Comparison of ENCODE assay signal across 7 mouse cellular contexts in the genomic region with DNA sequence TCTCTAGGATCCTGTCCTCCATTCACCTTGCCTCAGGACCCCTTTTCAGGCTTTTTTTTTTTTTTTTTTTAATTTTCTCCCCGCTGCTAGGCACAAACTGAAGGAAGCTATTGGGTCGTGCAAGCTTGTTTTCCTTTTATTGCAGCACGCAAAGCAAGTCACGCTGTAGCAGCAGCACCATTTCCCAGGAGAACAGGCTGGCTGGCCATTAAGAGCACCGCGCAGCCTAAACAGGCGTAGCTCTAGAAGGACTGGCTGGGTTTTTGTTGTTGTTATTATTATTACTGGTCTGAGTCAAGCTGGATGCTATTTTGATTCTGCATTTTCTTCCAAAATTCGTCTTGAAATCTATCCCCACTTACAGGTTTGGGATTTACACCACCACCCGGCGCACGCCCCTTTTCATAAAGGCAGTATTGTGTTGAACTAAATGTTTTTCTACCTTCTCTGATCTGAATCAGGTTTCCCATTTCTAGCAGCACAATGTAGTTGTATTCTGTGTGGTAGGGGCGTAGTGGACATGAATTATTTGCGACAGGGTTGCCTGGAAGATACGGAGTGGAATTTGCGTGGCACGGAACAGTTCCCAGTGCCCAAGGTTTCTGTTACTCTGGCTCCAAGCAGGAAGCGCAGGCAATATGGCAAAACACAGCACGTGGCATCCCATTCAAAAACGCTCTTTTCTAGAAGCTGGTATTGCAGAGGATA.
DNase-seq lines count a peak whose midpoint lies in the region; ATAC-seq lines count a peak whose summit lies in the region.

No protein-coding gene starts in this region.

- H3K27me3 ChIP-seq in embryonic facial prominence, embryonic 11.5 days (ENCODE audit: control insufficient read depth, insufficient read depth, low read length): no peaks in the 10 kb centered on the region
- H3K27me3 ChIP-seq in limb, embryonic 13.5 days: no peaks in the 10 kb centered on the region
- no peaks in the 10 kb centered on the region for H3K27me3 ChIP-seq in midbrain, embryonic 16.5 days (ENCODE audit: control insufficient read depth, insufficient read depth, low read depth, low read length)

- DNase-seq in adrenal gland, postnatal 14 days: peak; percentile 92
- peak; percentile 92 for DNase-seq in embryonic facial prominence, embryonic 11.5 days (ENCODE audit: low spot score)
- peak; percentile 93 to 98 for DNase-seq in heart, adult 18-20 months
- peak; percentile 89 to 92 for DNase-seq in kidney, adult 8-10 months
- DNase-seq in spleen, postnatal 10 days (ENCODE audit: low spot score in 2 of 2): peak; percentile 87 to 88

- peak overlapping the region; percentile 66 for H3K27ac ChIP-seq in embryonic facial prominence, embryonic 11.5 days (replicated peaks; ENCODE audit: low read depth, low read length)
- peak overlapping the region; percentile 90 for H3K27ac ChIP-seq in limb, embryonic 13.5 days
- peak overlapping the region; percentile 97 for H3K27ac ChIP-seq in midbrain, embryonic 16.5 days (ENCODE audit: low read length)

- H3K9me3 ChIP-seq in embryonic facial prominence, embryonic 11.5 days (replicated peaks; ENCODE audit: control insufficient read depth, low read length): no peaks in the 10 kb centered on the region
- H3K9me3 ChIP-seq in limb, embryonic 13.5 days: no peaks in the 10 kb centered on the region
- no peaks in the 10 kb centered on the region for H3K9me3 ChIP-seq in midbrain, embryonic 16.5 days (replicated peaks; ENCODE audit: control insufficient read depth, low read length, poor library complexity, severe bottlenecking)

- peaks cover 5% of the 10 kb centered on the region for H3K4me1 ChIP-seq in embryonic facial prominence, embryonic 11.5 days (ENCODE audit: control insufficient read depth, insufficient read depth, low read length)
- H3K4me1 ChIP-seq in limb, embryonic 13.5 days: peaks cover 61% of the 10 kb centered on the region
- peaks cover 33% of the 10 kb centered on the region for H3K4me1 ChIP-seq in midbrain, embryonic 16.5 days (ENCODE audit: control insufficient read depth, insufficient read depth, low read length)

- H3K36me3 ChIP-seq in embryonic facial prominence, embryonic 11.5 days (replicated peaks; ENCODE audit: control insufficient read depth, insufficient read depth, low read depth, low read length): no peaks in the 10 kb centered on the region
- H3K36me3 ChIP-seq in limb, embryonic 13.5 days: no peaks in the 10 kb centered on the region
- H3K36me3 ChIP-seq in midbrain, embryonic 16.5 days (ENCODE audit: control insufficient read depth, insufficient read depth, low read length): no peaks in the 10 kb centered on the region

- peak overlapping the region; percentile 65 for H3K4me3 ChIP-seq in embryonic facial prominence, embryonic 11.5 days (ENCODE audit: low read depth, low read length)
- H3K4me3 ChIP-seq in limb, embryonic 13.5 days: peak overlapping the region; percentile 63
- peak overlapping the region; percentile 55 for H3K4me3 ChIP-seq in midbrain, embryonic 16.5 days (ENCODE audit: low read depth, low read length)

- WGBS in embryonic facial prominence, embryonic 11.5 days: 2% methylated on average over 19 of the region's 19 CpGs
- WGBS in limb, embryonic 13.5 days: 2% methylated on average over 19 of the region's 19 CpGs
- WGBS in midbrain, embryonic 16.5 days: under 1% methylated on average over 19 of the region's 19 CpGs

- H3K9ac ChIP-seq in embryonic facial prominence, embryonic 11.5 days (replicated peaks; ENCODE audit: low read length): peak overlapping the region; percentile 58
- H3K9ac ChIP-seq in limb, embryonic 13.5 days: peak overlapping the region; percentile 68
- peak overlapping the region; percentile 72 for H3K9ac ChIP-seq in midbrain, embryonic 16.5 days (ENCODE audit: low read depth, low read length)

- peak overlapping the region; percentile 73 for H3K4me2 ChIP-seq in embryonic facial prominence, embryonic 11.5 days (ENCODE audit: low read depth, low read length)
- peak overlapping the region; percentile 90 for H3K4me2 ChIP-seq in limb, embryonic 13.5 days (replicated peaks)
- H3K4me2 ChIP-seq in midbrain, embryonic 16.5 days (ENCODE audit: low read length): peak overlapping the region; percentile 70

- ATAC-seq in embryonic facial prominence, embryonic 11.5 days (replicated peaks; ENCODE audit: insufficient number of reproducible peaks, low FRiP score, low TSS enrichment, low read depth): 0 out of 2 replicates have a peak, but pooled peaks have one; percentile 11
- ATAC-seq in limb, embryonic 13.5 days (ENCODE audit: low FRiP score, low read depth): peak; percentile 34
- ATAC-seq in midbrain, embryonic 16.5 days: peak; percentile 67

Comparison
In these comparisons a context has a peak if more than half of its experiments do, and no peak if none do; other contexts are left out.
1. Peak in every context shown above with its lines: DNase-seq, ATAC-seq, H3K4me3 ChIP-seq and H3K27ac ChIP-seq.
2. ATAC-seq: peak in every context shown above with its lines; median percentile 67 in midbrain, embryonic 16.5 days; 34 in limb, embryonic 13.5 days; 11 in embryonic facial prominence, embryonic 11.5 days.